Mouse (Mus musculus) limb, embryonic 11.5 days (tissue): ENCODE measurements around the gene Gm36245. TPM values are rescaled to one million over a fixed set of nuclear protein-coding genes. Genes with fewer than 3 reads are reported as not detected.

Source experiments
- ATAC-seq: fragments of 200-750 bp; cut with Nextera tagmentation; 2 replicates; pipeline ENCODE4 v1.8.0; 2017; ENCODE audit warnings: low read depth; ENCODE audit not compliant: insufficient number of reproducible peaks, low FRiP score, low TSS enrichment
- DNase-seq: peaks from one replicate; pipeline ENCODE4 v3.0.0-alpha.2; 2015; ENCODE audit warnings: low spot score
- H3K27ac ChIP-seq: fragments of 300-500 bp; sonication (generic); replicated peaks from 2 replicates; pipeline ENCODE4 v1.5.1; 2014; ENCODE audit warnings: low read depth, mild to moderate bottlenecking, low read length
- H3K27me3 ChIP-seq: fragments of 300-500 bp; sonication (generic); 2 replicates; pipeline ENCODE4 v1.6.1; 2014; ENCODE audit warnings: mild to moderate bottlenecking, low read length, mixed read lengths; ENCODE audit not compliant: control insufficient read depth, insufficient read depth
- H3K36me3 ChIP-seq: fragments of 300-500 bp; sonication (generic); 2 replicates; pipeline ENCODE4 v1.6.1; 2014; ENCODE audit warnings: mild to moderate bottlenecking, low read length, moderate library complexity, mixed read lengths; ENCODE audit not compliant: control insufficient read depth, insufficient read depth
- H3K4me1 ChIP-seq: fragments of 300-500 bp; sonication (generic); 2 replicates; pipeline ENCODE4 v1.6.1; 2014; ENCODE audit warnings: low read length, mixed read lengths; ENCODE audit not compliant: control insufficient read depth, insufficient read depth
- H3K4me2 ChIP-seq: fragments of 300-500 bp; sonication (generic); 2 replicates; pipeline ENCODE4 v1.6.1; 2014; ENCODE audit warnings: low read depth, mild to moderate bottlenecking, moderate library complexity; ENCODE audit not compliant: severe bottlenecking
- H3K4me3 ChIP-seq: fragments of 300-500 bp; sonication (generic); 2 replicates; pipeline ENCODE4 v1.5.1; 2014; ENCODE audit warnings: low read depth, low read length
- H3K9ac ChIP-seq: fragments of 300-500 bp; sonication (generic); 2 replicates; pipeline ENCODE4 v1.6.1; 2014; ENCODE audit warnings: mild to moderate bottlenecking, low read length
- H3K9me3 ChIP-seq: fragments of 300-500 bp; sonication (generic); 2 replicates; pipeline ENCODE4 v1.6.1; 2016; ENCODE audit warnings: low read length; ENCODE audit not compliant: control insufficient read depth
- WGBS: fragments of 180-500 bp; shearing (Covaris S2); extraction: QIAGEN DNeasy Blood & Tissue Kit; methylation state at CpG from one replicate; pipeline ENCODE4 v1.1.7; 2014; 5-methylcytosine and 5-hydroxymethylcytosine counted together
- polyA plus RNA-seq: library from polyadenylated mRNA; unstranded; fragments of >200 nt; fragmentation: Nextera tagmentation; extraction: Ambion mirVana; gene quantifications from 2 replicates; pipeline ENCODE4 v1.2.1, GENCODE M21; 2014

Gm36245 gene
- not detected in 2 replicates for polyA plus RNA-seq

GRCm38 (mm10) chr15:77598958-77599357, at the start of gene Gm36245:
Gene Gm36245 (plus strand): TSS chr15:77599258.
- H3K27me3 ChIP-seq, result no peaks in the 10 kb centered on the region
- no peak within 1 kb of the TSS for H3K4me2 ChIP-seq
- H3K9ac ChIP-seq, result no peak within 1 kb of the TSS
- ATAC-seq (no peak), DNase-seq (no peak)
- no peak within 1 kb of the TSS for H3K27ac ChIP-seq
- no peaks in the 10 kb centered on the region for H3K4me1 ChIP-seq
- H3K4me3 ChIP-seq, result no peak within 1 kb of the TSS
- WGBS, result 71% methylated on average over 1 of the region's 1 CpGs
- H3K36me3 ChIP-seq, result no peaks in the 10 kb centered on the region
- no peaks in the 10 kb centered on the region for H3K9me3 ChIP-seq

GRCm38 (mm10) chr15:77561792-77562191, 37.3 kb upstream of the Gm36245 start, which contains the start of gene 1700025B11Rik:
Gene 1700025B11Rik (minus strand): TSS chr15:77561892.
- Histone ChIP-seq H3K4me2 (no peak within 1 kb of the TSS), H3K4me1 (no peaks in the 10 kb centered on the region), H3K27me3 (no peaks in the 10 kb centered on the region), H3K9ac (no peak within 1 kb of the TSS), H3K27ac (no peak within 1 kb of the TSS), H3K36me3 (no peaks in the 10 kb centered on the region), H3K4me3 (no peak within 1 kb of the TSS), H3K9me3 (no peaks in the 10 kb centered on the region)
- DNase-seq, result no peak
- ATAC-seq, result no peak

GRCm38 (mm10) chr15:77563219-77563618, 35.8 kb upstream of the Gm36245 start:
- no peak for ATAC-seq
- Histone ChIP-seq H3K27ac (no peak overlapping the region), H3K4me1 (no peaks in the 10 kb centered on the region), H3K9me3 (no peaks in the 10 kb centered on the region), H3K27me3 (no peaks in the 10 kb centered on the region), H3K4me3 (no peak overlapping the region), H3K4me2 (no peak overlapping the region), H3K36me3 (no peaks in the 10 kb centered on the region), H3K9ac (no peak overlapping the region)
- no peak for DNase-seq

- WGBS, result 89% methylated on average over 2 of the region's 2 CpGs
- no peak for ATAC-seq
- H3K9me3 ChIP-seq, result no peaks in the 10 kb centered on the region
Observed at GRCm38 (mm10) chr15:77578801-77579200, 20.3 kb upstream of the Gm36245 start.

GRCm38 (mm10) chr15:77579311-77579710, 19.7 kb upstream of the Gm36245 start:
- Histone ChIP-seq H3K4me3 (no peak overlapping the region), H3K4me2 (no peak overlapping the region), H3K36me3 (no peaks in the 10 kb centered on the region), H3K4me1 (no peaks in the 10 kb centered on the region), H3K9ac (no peak overlapping the region), H3K27me3 (no peaks in the 10 kb centered on the region), H3K9me3 (no peaks in the 10 kb centered on the region), H3K27ac (no peak overlapping the region)
- DNase-seq, result no peak
- no peak for ATAC-seq
- 94% methylated on average over 4 of the region's 4 CpGs for WGBS

More at GRCm38 (mm10) chr15:77578801-77579200, 20.3 kb upstream of the Gm36245 start:
- no peak overlapping the region for H3K4me3 ChIP-seq
- no peak overlapping the region for H3K9ac ChIP-seq
- no peaks in the 10 kb centered on the region for H3K27me3 ChIP-seq
- no peak overlapping the region for H3K4me2 ChIP-seq
- no peak overlapping the region for H3K27ac ChIP-seq
- H3K4me1 ChIP-seq, result no peaks in the 10 kb centered on the region
- DNase-seq, result no peak
- no peaks in the 10 kb centered on the region for H3K36me3 ChIP-seq

- H3K4me2 ChIP-seq, result no peak overlapping the region
- no peak overlapping the region for H3K9ac ChIP-seq
- no peak overlapping the region for H3K27ac ChIP-seq
- H3K4me1 ChIP-seq, result no peaks in the 10 kb centered on the region
- no peak overlapping the region for H3K4me3 ChIP-seq
- ATAC-seq, result no peak
- no peaks in the 10 kb centered on the region for H3K9me3 ChIP-seq
- WGBS, result 80% methylated on average over 1 of the region's 1 CpGs
- H3K36me3 ChIP-seq, result no peaks in the 10 kb centered on the region
- H3K27me3 ChIP-seq, result no peaks in the 10 kb centered on the region; the same call in 1 of the 2 replicates
- DNase-seq, result no peak
Observed at GRCm38 (mm10) chr15:77581681-77582080, 17.4 kb upstream of the Gm36245 start.

- Histone ChIP-seq H3K36me3 (no peaks in the 10 kb centered on the region), H3K4me2 (no peak overlapping the region), H3K27me3 (no peaks in the 10 kb centered on the region; the same call in 1 of the 2 replicates), H3K27ac (no peak overlapping the region), H3K9me3 (no peaks in the 10 kb centered on the region), H3K4me3 (no peak overlapping the region), H3K4me1 (no peaks in the 10 kb centered on the region), H3K9ac (no peak overlapping the region)
- DNase-seq (no peak), ATAC-seq (no peak)
Observed at GRCm38 (mm10) chr15:77587026-77587425, 12.0 kb upstream of the Gm36245 start.

GRCm38 (mm10) chr15:77588981-77589380, 10.1 kb upstream of the Gm36245 start:
- Histone ChIP-seq H3K27ac (no peak overlapping the region), H3K4me3 (no peak overlapping the region), H3K36me3 (no peaks in the 10 kb centered on the region), H3K4me2 (no peak overlapping the region), H3K4me1 (no peaks in the 10 kb centered on the region), H3K9ac (no peak overlapping the region), H3K27me3 (no peaks in the 10 kb centered on the region; the same call in 1 of the 2 replicates), H3K9me3 (no peaks in the 10 kb centered on the region)
- DNase-seq (no peak), ATAC-seq (no peak)

GRCm38 (mm10) chr15:77590881-77591280, 8.2 kb upstream of the Gm36245 start:
- H3K4me2 ChIP-seq, result no peak overlapping the region
- H3K9ac ChIP-seq, result no peak overlapping the region
- DNase-seq, result no peak
- no peak overlapping the region for H3K4me3 ChIP-seq
- H3K27ac ChIP-seq, result no peak overlapping the region
- H3K4me1 ChIP-seq, result no peaks in the 10 kb centered on the region
- 84% methylated on average over 2 of the region's 2 CpGs for WGBS
- H3K9me3 ChIP-seq, result no peaks in the 10 kb centered on the region
- H3K36me3 ChIP-seq, result no peaks in the 10 kb centered on the region
- no peaks in the 10 kb centered on the region for H3K27me3 ChIP-seq
- ATAC-seq, result no peak
